In the genomic region with DNA sequence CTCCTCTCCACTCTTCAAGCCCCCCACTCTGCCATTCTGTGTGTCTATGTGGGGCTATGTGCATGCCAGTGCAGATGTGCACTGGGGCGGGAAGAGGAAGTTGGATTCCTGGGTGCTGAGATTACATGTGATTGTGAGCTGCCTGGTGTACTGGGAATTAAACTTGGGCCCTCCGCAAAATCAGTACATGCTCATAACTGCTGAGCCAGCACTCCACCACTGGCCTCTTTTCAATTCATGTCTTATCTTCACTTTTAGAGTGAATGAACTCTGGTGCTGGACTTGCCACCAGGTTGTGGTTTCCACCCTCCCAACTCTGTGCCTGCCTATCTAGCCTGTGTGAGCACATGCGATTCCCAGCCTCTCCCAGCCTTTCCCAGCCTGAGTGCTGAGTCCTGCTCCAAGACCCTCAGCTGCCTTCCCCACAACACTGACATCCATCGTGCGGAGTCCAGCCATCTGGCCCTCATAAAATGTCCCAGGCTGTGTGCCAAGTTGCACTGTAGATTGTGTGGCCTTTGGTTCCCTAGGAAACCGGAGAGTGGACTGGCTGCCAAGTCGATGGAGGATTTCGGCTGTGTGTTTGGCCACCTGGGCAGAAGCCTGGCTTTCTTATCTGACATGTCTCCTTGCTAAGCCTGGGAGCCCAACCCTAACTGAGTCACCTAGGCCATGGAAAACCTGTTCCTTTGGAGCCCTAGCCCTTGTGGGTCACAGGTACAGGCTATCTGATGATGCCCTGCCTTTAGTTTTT, we compare ENCODE assay signal across 8 mouse cellular contexts. TPM values are rescaled to one million over a fixed set of nuclear protein-coding genes. Genes with fewer than 3 reads are reported as not detected.
A peak's percentile ranks its signal among the peaks of the same experiment; 100 is the strongest.
DNase-seq lines count a peak whose midpoint lies in the region; ATAC-seq and TF ChIP-seq lines count a peak whose summit lies in the region.

No protein-coding gene starts in this region.

- intact Hi-C loops in left cerebral cortex, postnatal 4 days (cut with DNase I): no loop called here

- 0 out of 2 replicates have a peak overlapping the region, but pooled peaks have one; percentile 22 for H3K9ac ChIP-seq in intestine, postnatal 0 days (ENCODE audit: low read depth, low read length)
- no peak overlapping the region for H3K9ac ChIP-seq in midbrain, embryonic 16.5 days (ENCODE audit: low read depth, low read length)

- 9% methylated on average over 8 of the region's 8 CpGs for WGBS in intestine, postnatal 0 days
- 43% methylated on average over 8 of the region's 8 CpGs for WGBS in midbrain, embryonic 16.5 days

- H3K36me3 ChIP-seq in intestine, postnatal 0 days (ENCODE audit: control insufficient read depth, insufficient read depth): no peaks in the 10 kb centered on the region
- H3K36me3 ChIP-seq in midbrain, embryonic 16.5 days (ENCODE audit: control insufficient read depth, insufficient read depth, low read length): no peaks in the 10 kb centered on the region

- H3K9me3 ChIP-seq in intestine, postnatal 0 days (ENCODE audit: control insufficient read depth): no peaks in the 10 kb centered on the region
- H3K9me3 ChIP-seq in midbrain, embryonic 16.5 days (replicated peaks; ENCODE audit: control insufficient read depth, low read length, poor library complexity, severe bottlenecking): no peaks in the 10 kb centered on the region

- H3K27me3 ChIP-seq in intestine, postnatal 0 days (replicated peaks; ENCODE audit: control insufficient read depth, insufficient read depth, low read length): no peaks in the 10 kb centered on the region
- H3K27me3 ChIP-seq in midbrain, embryonic 16.5 days (ENCODE audit: control insufficient read depth, insufficient read depth, low read depth, low read length): no peaks in the 10 kb centered on the region

- peak overlapping the region; percentile 93 for H3K27ac ChIP-seq in intestine, postnatal 0 days (ENCODE audit: low read depth, low read length)
- peak overlapping the region; percentile 12; the same call in 1 of the 2 replicates for H3K27ac ChIP-seq in midbrain, embryonic 16.5 days (ENCODE audit: low read length)

- ATAC-seq in intestine, postnatal 0 days: peak; percentile 91
- ATAC-seq in midbrain, embryonic 16.5 days: peak; percentile 87
- no peak for ATAC-seq in granulocyte monocyte progenitor cell, adult 5-6 weeks (replicated peaks; ENCODE audit: poor library complexity, severe bottlenecking)

- no peak overlapping the region for H3K4me3 ChIP-seq in intestine, postnatal 0 days (ENCODE audit: low read depth, low read length)
- H3K4me3 ChIP-seq in midbrain, embryonic 16.5 days (ENCODE audit: low read depth, low read length): no peak overlapping the region

- H3K4me2 ChIP-seq in intestine, postnatal 0 days (replicated peaks; ENCODE audit: low read depth): peak overlapping the region; percentile 27
- no peak overlapping the region for H3K4me2 ChIP-seq in midbrain, embryonic 16.5 days (ENCODE audit: low read length)

- TF ChIP-seq CTCF in intestine, postnatal 0 days (IDR thresholded peaks at IDR 0.05; ENCODE audit: low read depth): no peak

- H3K4me1 ChIP-seq in intestine, postnatal 0 days (replicated peaks; ENCODE audit: control insufficient read depth, insufficient read depth, low read length): peaks cover 12% of the 10 kb centered on the region
- H3K4me1 ChIP-seq in midbrain, embryonic 16.5 days (ENCODE audit: control insufficient read depth, insufficient read depth, low read length): peaks cover 2% of the 10 kb centered on the region; the same call in 1 of the 2 replicates

- DNase-seq in adrenal gland, postnatal 36 days: peak; percentile 81 to 82
- DNase-seq in embryo, embryonic 11 days: peak; percentile 78
- peak; percentile 83 to 85 for DNase-seq in heart, adult 18-20 months
- peak; percentile 97 for DNase-seq in left cerebral cortex, postnatal 4 days
- DNase-seq in urinary bladder, adult 2 months (ENCODE audit: low spot score): peak; percentile 54

RNA-seq across cellular contexts. Expression of a gene that starts 36.3 kb away (rescaled TPM):
- 10 to 100 TPM; 17.4 to 21.2 TPM for total RNA-seq in adrenal gland, postnatal 36 days (2021)
- 10 to 100 TPM; 18.7 to 18.8 TPM for total RNA-seq in heart, adult 18-20 months (2021)
- 2.3 and 2.9 TPM in 2 replicates for polyA plus RNA-seq in intestine, postnatal 0 days (2015; fragmentation: Nextera tagmentation; extraction: Ambion mirVana)
- total RNA-seq in left cerebral cortex, postnatal 4 days (2021): 1 to 10 TPM; 7.6 to 9.8 TPM
- 4.6 and 5.8 TPM in 2 replicates for polyA plus RNA-seq in midbrain, embryonic 16.5 days (2015; fragmentation: Nextera tagmentation; extraction: Ambion mirVana)
- 7.1 and 8.7 TPM in 2 replicates for polyA plus RNA-seq in urinary bladder, adult 2 months (2012; rRNA removed)
- total RNA-seq in granulocyte monocyte progenitor cell, adult 5-6 weeks (2014; fragmentation: Nextera tagmentation): 8.2 and 12.2 TPM in 2 replicates
- total RNA-seq in granulocyte monocyte progenitor cell, adult 5-6 weeks (2017): 9.9 and 11.0 TPM in 2 replicates
